Mouse (Mus musculus) activated CD4-positive, CD25-positive, alpha-beta regulatory T cell, adult 9 weeks (primary cell): ENCODE results near the gene Elmo1. TPM values are rescaled to one million over a fixed set of nuclear protein-coding genes. Genes with fewer than 3 reads are reported as not detected.

ENCODE experiments used
- polyA plus RNA-seq: library from polyadenylated mRNA; unstranded; fragments of 100-300 nt; shearing (Covaris generic); gene quantifications from one replicate; pipeline ENCODE4 v1.2.1, GENCODE M21; 2017

Elmo1 gene
- polyA plus RNA-seq = 184 TPM

GRCm38 (mm10) chr13:20090133-20090710 is at the start of gene Elmo1:
Elmo1 (plus strand) TSS chr13:20090596.

